Mouse (Mus musculus): ENCODE data around the gene Maml3. TPM values are rescaled to one million over a fixed set of nuclear protein-coding genes. Genes with fewer than 3 reads are reported as not detected.

Maml3 gene
- total and polyA plus RNA-seq, 3 experiments, result 0.81 to 1.8 (median 0.98) TPM

DNA sequence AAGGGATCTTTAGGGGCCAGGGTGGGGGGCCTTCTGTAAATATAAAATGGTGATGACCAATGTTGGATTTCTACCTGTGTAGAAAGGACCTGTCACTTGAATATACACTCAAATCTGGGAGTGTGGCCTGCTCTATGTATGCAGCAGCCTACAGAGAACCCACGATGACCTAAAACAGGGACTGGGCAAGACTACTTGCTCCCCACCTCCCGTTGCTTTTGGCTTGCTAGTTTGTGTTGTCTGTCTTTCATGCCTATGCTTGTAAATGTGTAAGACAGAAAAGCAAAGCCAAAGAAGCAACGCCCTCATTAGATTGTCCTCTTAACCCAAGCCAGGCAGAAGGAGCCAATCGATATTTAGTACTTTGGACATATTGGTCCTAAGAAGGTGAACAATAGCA is 4.6 kb downstream of the Maml3 start:
- Histone ChIP-seq H3K4me1 (ENCODE audit: control insufficient read depth in 1 of 2, insufficient read depth in 2 of 2) (peaks cover 1 to 6% of the 10 kb centered on the region in 2 experiments; a peak in 2 of 4 replicates), H3K9ac (ENCODE audit: insufficient read depth, low read depth) (no peak overlapping the region), H3K4me3 (replicated peaks in 1 of 3; ENCODE audit: low read depth in 2 of 3, low read length in 2 of 3, poor library complexity in 1 of 3) (no peak overlapping the region), H3K36me3 (replicated peaks in 1 of 2; ENCODE audit: control insufficient read depth in 1 of 2, insufficient read depth in 1 of 2, low read length in 1 of 2) (no peaks in the 10 kb centered on the region), H3K9me3 (replicated peaks; ENCODE audit: low read length) (no peaks in the 10 kb centered on the region), H3K4me2 (ENCODE audit: insufficient read depth, low read depth, poor library complexity, severe bottlenecking) (no peak overlapping the region), H3K27me3 (replicated peaks) (peaks cover 9% of the 10 kb centered on the region), H3K27ac (ENCODE audit: insufficient read depth, low read depth) (no peak overlapping the region), H3K79me2 (replicated peaks; ENCODE audit: control insufficient read depth, extremely low read depth, insufficient read depth, poor library complexity, severe bottlenecking) (no peaks in the 10 kb centered on the region)
- dilution Hi-C loops (cut with MboI; ENCODE audit: extremely low pct_ligation_motif_present, extremely low pct_unique_long_range_greater_than_20kb, low sequenced_read_pairs) (no loop called here), in situ Hi-C loops (cut with MboI; ENCODE audit: low pct_ligation_motif_present, low pct_unique_long_range_greater_than_20kb, low sequenced_read_pairs) (loop anchor here (5.0 kb wide), 1 partner anchor 53 kb away; no protein-coding TSS in a partner anchor)
- DNase-seq (ENCODE audit: extremely low read depth), result no peak
- no peak for TF ChIP-seq USF1 (IDR thresholded peaks at IDR 0.05; ENCODE audit: low read depth, low read length)
- TF ChIP-seq CHD1 (IDR thresholded peaks at IDR 0.05; ENCODE audit: low read depth, low read length), result no peak
- no peak for TF ChIP-seq UBTF (IDR thresholded peaks at IDR 0.05; ENCODE audit: low read depth, low read length)
- TF ChIP-seq ETS1 (conservative IDR thresholded peaks at IDR 0.05; ENCODE audit: low read depth, low read length), result no peak
- TF ChIP-seq MYC (IDR thresholded peaks at IDR 0.05; ENCODE audit: low read depth, low read length), result no peak
- no peak for TF ChIP-seq ZNF384 (IDR thresholded peaks at IDR 0.05; ENCODE audit: low read depth, low read length)
- TF ChIP-seq TCF12 (IDR thresholded peaks at IDR 0.05; ENCODE audit: low read depth, low read length), result no peak
- TF ChIP-seq GABPA (IDR thresholded peaks at IDR 0.05; ENCODE audit: insufficient replicate concordance, low read depth, low read length), result no peak

DNA sequence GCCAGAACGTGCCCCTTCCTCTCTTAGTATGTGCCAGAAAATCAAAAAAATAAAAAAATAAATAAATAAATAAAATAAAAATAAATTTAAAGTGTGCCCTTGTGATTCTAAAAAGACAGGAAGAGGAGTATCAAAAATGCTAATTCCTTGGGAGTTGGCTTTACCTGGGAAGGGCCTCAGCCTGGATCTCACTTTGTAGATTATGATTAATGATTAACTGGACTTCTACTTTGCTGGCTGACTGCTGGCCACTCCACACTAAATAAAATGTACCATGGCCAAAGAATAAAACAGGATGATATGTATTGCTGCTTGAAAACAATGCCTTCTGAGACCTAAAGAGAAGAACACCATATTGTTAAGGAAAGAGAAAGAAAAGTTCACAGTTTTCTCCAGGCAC is 5.6 kb downstream of the Maml3 start:
- Histone ChIP-seq H3K9ac (ENCODE audit: insufficient read depth, low read depth) (no peak overlapping the region), H3K4me1 (ENCODE audit: control insufficient read depth in 1 of 2, insufficient read depth in 2 of 2) (peaks cover 2 to 6% of the 10 kb centered on the region in 2 experiments; a peak in 2 of 4 replicates), H3K36me3 (replicated peaks in 1 of 2; ENCODE audit: control insufficient read depth in 1 of 2, insufficient read depth in 1 of 2, low read length in 1 of 2) (no peaks in the 10 kb centered on the region), H3K4me2 (ENCODE audit: insufficient read depth, low read depth, poor library complexity, severe bottlenecking) (no peak overlapping the region), H3K27ac (ENCODE audit: insufficient read depth, low read depth) (no peak overlapping the region), H3K9me3 (replicated peaks; ENCODE audit: low read length) (no peaks in the 10 kb centered on the region), H3K79me2 (replicated peaks; ENCODE audit: control insufficient read depth, extremely low read depth, insufficient read depth, poor library complexity, severe bottlenecking) (no peaks in the 10 kb centered on the region), H3K27me3 (replicated peaks) (peaks cover 9% of the 10 kb centered on the region), H3K4me3 (replicated peaks in 1 of 3; ENCODE audit: low read depth in 2 of 3, low read length in 2 of 3, poor library complexity in 1 of 3) (no peak overlapping the region)
- in situ Hi-C loops (cut with MboI; ENCODE audit: low pct_ligation_motif_present, low pct_unique_long_range_greater_than_20kb, low sequenced_read_pairs), result no loop called here
- DNase-seq (ENCODE audit: extremely low read depth), result no peak
- TF ChIP-seq ZMIZ1 (IDR thresholded peaks at IDR 0.05; ENCODE audit: low read depth, low read length) (no peak), ZKSCAN1 (IDR thresholded peaks at IDR 0.05; ENCODE audit: borderline replicate concordance, low read depth, low read length) (no peak), BHLHE40 (IDR thresholded peaks at IDR 0.05; ENCODE audit: low read depth, low read length) (no peak), POLR2AphosphoS2 (IDR thresholded peaks at IDR 0.05; ENCODE audit: low read depth, low read length) (no peak), RAD21 (IDR thresholded peaks at IDR 0.05; ENCODE audit: low read depth, low read length) (no peak), PAX5 (IDR thresholded peaks at IDR 0.05; ENCODE audit: low read length) (no peak), EP300 (IDR thresholded peaks at IDR 0.05; ENCODE audit: low read length) (no peak), HCFC1 (IDR thresholded peaks at IDR 0.05; ENCODE audit: low read depth, low read length) (no peak), MAZ (IDR thresholded peaks at IDR 0.05; ENCODE audit: low read depth, low read length) (no peak), MEF2A (IDR thresholded peaks at IDR 0.05; ENCODE audit: borderline replicate concordance, low read depth, low read length) (no peak), MAFK (IDR thresholded peaks at IDR 0.05; ENCODE audit: insufficient replicate concordance, low read length) (no peak), SIN3A (IDR thresholded peaks at IDR 0.05; ENCODE audit: low read length) (no peak), TBP (conservative IDR thresholded peaks at IDR 0.05; ENCODE audit: low read depth, low read length) (no peak), USF1 (IDR thresholded peaks at IDR 0.05; ENCODE audit: low read depth, low read length) (no peak), POLR2A (IDR thresholded peaks at IDR 0.05; ENCODE audit: low read depth, low read length) (no peak), CHD2 (IDR thresholded peaks at IDR 0.05; ENCODE audit: low read length) (no peak), GABPA (IDR thresholded peaks at IDR 0.05; ENCODE audit: insufficient replicate concordance, low read depth, low read length) (no peak), ETS1 (conservative IDR thresholded peaks at IDR 0.05; ENCODE audit: low read depth, low read length) (no peak)
- dilution Hi-C loops (cut with MboI; ENCODE audit: extremely low pct_ligation_motif_present, extremely low pct_unique_long_range_greater_than_20kb, low sequenced_read_pairs), result no loop called here

Measured in CH12.LX (cell line).